Mouse (Mus musculus) frontal cortex, postnatal 10 days (tissue): ENCODE results near the gene Zmynd12.

Source experiments
- DNase-seq, 2 experiments: peaks; one replicate each; pipeline ENCODE4 v3.0.0; 2022; ENCODE audit warnings: low spot score in 2 of 2, mixed read lengths in 1 of 2

The Zmynd12 gene

DNA sequence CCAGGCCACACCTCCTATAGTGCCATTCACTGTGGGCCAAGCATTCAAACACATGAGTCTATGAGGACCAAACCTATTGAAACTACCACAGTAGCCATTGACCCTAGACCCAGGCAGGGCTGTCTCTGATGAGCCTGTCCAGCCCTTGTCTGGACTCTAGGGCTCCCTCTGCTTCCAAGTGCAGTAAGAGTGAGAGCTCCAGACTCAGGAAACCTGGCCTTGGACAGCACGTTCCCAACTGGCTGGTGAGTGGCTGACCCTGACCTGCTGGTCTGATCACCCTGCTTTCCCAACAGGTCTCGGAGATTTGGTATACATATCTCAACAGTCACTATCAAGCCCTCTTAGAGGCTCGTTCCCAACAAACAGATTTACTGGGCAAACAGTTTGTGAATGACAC, 25.2 kb downstream of the Zmynd12 start:
- DNase-seq: no peak

DNA sequence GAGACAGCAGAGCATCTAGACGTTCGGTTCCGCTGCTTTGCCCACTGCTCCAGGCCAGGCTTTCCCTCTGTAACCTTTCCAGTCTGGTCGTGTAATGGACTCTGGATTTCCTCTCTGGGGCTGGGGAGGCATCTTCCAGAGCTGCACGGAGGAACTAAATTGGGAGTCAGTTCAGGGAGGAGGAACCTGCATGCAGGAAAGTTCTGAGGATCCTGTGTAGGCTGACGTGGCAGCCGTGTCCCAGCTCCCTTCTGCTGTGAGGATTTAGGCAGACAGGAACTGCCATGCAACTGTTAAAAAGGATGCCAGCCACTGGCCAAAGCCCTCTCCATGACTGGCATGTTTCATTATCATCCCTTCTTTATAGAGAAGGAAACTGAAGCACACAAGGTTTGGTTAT, 27.8 kb downstream of the Zmynd12 start:
- DNase-seq: no peak

DNA sequence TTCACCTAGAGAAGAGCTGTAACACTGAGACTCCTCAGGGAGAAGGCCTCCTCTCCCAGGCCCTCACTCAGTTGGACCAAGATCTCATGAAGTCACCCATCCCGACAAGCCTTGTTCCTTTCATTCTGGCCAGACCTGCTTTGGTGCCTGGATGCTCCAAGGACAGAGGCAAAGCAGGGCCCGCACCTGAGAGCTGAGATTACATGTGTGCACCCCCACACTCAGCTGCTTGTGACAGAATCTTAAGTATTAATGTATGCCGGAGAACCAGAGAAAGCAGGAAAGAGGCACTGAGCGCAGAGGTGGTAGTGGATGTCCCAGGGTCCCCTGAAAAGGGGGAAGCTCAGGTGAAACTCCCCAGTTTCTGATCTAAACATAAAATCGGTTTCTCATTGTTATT, 30.5 kb downstream of the Zmynd12 start:
- no peak for DNase-seq

DNA sequence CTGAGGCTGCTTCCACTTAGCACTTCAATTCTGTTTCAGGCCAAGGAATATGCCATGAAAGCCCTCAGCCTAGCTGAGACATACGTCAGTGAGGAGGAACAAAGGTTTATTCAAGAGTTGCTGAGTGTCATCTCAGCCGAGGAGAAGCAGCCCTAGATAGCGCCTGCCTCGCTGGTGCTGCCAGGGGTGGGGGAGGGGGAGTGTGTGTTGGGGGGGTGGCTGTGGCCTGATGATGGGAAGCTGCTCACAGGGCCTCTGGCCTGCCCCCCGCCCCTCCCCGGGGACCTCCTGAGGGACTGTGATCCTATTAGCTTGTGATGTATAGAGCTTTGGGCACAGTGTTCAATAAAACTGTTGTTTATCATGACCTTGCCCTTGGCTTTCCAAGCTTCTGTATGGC, 30.9 kb downstream of the Zmynd12 start:
- no peak for DNase-seq

DNA sequence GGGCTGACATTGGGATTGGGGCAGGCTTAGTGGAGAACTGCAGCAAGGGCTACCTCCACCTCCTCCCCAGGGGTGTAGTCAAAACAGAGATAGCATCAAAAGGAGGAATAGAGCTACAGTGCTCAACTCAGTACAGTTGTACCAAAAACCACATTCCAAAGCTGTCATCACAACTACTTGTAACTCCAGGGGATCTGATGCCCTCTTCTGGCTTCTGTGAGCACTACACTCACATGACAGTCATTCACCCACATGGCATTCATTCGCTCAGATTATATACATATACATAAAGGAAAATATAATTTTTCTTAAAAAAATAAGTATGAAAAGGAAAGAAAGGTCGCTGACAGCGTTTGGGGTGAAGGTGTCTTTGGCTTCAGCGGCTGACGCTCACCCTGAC, 37.7 kb downstream of the Zmynd12 start:
- DNase-seq: peak in 1 of 2 experiments; percentile 44

DNA sequence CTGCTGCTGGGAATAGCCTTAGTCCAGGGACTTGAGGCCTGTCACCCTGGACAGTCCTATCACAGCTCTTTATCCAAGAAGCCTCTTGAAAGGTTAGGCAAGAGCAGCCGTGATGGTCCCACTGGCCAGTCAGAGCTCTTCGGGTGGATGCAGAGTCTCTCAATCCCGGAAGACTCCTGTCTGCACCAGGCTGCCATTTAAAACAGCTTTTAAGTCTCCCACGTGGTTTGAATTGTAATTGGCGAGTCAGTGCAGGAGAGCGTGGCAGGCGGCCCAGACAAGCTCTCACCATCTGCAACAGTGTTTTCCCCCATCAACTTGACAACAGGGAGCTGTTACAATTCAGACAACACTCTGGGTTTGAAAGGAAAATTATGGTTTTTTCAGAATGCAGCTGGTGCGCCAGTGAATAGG, 38.1 kb downstream of the Zmynd12 start:
- peak; percentile 72 to 83 for DNase-seq

DNA sequence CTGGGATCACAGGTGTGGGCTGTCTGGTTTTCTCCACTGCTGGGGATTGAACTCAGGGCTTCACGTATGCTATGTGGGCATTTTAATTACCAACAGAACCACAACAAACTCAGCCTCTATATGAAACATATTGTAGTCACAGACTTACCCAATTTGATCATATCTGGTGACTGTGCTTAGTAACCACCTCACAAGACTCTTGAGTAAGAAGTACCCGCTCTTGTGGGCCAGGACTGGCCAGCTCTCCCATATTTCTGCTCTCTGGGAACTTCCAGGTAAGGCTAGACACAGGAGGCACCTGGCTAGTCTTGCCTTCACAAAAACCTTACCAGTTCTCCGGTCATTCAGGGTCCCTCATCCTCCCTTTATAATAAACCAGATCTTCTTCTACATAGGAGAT, 39.8 kb downstream of the Zmynd12 start:
- no peak for DNase-seq

DNA sequence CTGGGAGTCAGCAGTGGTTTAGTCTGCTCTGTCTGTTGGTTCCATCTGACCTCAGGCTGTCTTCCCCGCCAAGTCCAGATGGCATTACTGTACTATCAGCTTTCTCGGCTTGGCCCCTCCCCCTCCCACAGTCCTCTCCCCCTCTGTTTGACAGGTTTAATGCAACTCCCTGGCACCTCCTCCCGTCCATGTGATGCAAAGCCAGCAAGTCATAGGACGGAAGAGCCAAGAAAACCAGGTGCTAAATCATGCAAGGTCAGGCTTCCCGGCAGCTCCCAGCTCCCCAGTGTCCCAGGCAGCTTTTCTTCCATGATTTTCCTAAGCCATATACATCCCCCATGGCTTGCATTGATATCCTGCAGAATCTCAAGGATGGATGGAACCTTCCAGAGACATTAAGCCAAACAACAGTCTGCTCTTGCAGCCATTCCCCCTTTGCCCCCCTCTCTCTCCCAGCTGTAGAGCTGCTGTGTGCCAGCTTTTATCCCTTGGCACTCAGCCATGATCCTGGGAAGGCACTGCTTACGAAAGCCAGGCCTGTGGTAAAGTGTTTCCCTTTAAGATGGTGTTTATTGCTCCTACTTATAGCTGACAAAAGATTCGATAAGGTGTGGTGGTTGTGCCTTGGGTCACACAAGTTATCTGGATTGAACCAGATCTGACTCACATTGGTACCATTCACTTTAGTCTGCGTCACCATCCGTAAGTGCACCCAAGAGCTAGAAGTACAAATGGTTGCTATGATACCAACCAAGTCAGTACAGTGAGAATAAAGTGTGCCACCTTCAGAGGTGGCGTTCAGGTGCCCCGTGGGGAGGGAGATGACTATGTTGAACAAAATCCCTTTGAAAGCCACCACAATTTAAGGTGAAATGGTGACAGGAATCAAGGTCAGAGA, 40.5 kb downstream of the Zmynd12 start:
- DNase-seq: peak; percentile 53 to 55

DNA sequence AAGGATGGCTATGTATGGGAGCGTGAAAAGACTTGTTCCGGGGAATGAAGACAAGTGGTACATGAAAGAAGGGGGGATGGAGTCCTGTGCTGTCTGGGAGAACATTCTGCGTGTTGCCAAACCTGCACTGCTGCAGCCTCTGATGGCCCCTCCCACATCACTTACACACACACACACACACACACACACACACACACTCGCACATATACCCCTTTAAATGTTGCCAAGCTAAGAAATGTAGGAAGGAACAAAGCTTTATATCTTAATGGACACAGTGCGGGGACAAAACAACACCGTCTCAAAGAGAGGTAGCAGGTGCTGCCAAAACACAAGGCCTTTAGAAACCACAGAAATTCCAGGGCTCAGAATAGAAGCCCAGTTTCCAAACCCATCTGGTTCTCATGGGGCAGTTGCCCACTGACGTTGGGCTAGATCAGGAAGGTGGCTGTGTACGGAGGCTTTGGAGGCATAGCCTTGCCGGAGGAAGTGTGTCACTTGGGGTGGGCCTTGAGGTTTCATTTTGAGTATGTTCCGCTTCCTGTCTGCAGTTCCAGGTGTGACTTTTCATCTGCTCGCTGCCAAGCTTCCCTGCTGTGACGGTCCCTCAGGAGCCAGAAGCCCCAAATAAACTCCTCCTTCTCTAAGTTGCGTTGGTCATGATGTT, 41.3 kb downstream of the Zmynd12 start:
- no peak for DNase-seq

DNA sequence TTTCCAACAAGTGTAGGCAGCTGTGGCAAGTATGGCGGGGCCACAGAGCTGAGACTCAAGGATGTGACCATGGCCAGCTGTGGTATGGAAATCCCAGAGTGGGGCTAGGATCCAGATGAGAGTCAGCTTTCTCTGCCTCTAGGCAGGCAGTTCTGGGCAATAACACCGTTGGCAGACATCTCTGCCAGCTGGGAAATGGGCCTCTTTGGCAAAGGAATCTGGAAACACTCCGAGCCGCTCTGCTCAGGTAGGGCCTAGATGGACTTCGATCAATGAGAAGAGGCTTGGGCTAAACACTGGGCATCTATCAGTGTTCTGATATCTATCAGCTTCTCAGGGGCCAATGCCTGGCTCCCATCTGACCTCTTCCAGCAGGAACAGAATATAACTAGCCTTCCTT, 43.2 kb downstream of the Zmynd12 start:
- DNase-seq: no peak

DNA sequence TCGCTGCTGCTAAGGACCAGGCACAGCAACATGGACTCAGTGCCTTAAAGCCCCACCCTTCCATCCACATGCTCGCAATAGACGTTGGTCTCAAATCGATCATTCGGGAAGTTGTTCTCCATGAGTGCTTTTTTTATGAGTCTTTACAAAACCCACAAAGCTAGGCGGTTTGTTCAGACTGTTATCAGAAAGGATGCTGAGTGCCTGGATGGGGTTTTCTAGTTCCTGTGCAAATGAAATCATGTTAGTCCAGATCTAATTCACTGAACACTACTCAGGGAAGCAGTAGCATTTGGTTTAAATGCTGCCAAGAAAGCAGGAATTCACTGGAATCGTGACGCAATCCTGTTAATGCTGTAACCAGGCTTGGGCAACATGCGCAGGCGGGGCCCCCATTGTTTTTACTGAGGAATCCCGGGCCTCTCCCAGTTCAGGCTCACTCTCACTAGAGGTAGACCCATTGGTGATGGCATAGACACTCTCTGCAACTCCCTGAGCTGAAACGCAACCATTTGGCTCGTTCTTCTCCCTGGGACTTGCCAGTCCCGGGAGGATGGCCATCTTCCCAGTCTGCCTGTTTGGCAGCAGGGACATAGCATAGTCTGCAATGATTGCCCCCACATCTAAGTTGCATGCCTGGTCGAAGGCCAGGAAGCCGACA, 45.2 kb downstream of the Zmynd12 start:
- no peak for DNase-seq

DNA sequence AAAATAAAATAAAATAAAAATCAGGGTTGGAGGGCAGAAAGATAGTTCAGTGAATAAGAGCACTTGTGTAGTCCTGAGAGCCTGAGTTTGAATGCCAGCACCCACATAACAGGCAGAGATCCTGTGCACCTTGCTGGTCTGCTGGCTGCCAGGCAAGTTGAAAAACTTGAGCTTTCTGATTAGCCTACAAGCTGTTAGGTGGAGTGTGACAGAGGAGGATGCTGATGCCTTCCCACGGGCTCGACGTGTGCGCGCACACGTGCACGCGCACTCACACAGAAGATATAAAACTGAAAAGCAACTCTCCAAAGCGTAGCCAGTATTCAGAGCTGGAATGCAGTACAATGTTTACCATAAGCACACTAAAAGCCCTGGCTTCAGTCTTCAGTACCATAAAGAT, 49.9 kb downstream of the Zmynd12 start:
- no peak for DNase-seq

DNA sequence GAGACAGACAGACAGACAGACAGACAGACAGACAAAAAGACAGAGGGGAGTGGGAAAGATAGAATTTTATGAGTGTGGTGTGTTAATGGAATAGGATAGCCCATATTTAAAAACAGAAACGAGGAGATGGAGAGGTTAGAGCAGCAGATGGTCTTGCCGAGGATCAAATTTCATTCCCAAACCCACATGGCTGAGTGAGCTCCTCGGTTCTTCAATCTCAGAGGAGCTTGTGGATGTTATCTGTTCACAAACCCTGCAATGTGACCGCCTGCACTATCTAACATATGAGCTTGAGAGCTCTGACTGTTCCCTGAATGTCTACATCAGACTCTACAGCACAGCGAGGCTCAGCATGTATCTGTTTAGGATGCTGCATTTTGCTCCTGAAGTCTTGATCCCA, 50.5 kb downstream of the Zmynd12 start:
- no peak for DNase-seq

DNA sequence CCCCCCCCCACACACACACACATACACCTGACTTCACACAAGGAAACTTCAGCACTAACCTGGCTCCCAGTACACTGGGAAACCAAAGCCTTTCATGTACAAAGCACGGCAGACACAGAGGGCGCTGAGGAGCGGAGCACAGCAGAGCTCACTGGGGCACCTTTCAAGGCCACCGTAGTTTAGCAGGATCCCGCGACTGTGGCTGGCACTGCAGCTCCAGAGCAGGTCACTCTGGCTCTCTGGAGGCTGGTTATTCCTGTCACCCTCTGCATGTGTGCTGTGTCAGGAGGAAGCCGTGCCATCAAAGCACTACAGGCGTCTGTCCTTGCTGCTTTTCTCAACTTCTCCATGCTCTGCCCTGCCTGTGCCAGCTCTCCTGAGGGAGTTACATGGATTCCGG, 60.4 kb downstream of the Zmynd12 start:
- DNase-seq: no peak

DNA sequence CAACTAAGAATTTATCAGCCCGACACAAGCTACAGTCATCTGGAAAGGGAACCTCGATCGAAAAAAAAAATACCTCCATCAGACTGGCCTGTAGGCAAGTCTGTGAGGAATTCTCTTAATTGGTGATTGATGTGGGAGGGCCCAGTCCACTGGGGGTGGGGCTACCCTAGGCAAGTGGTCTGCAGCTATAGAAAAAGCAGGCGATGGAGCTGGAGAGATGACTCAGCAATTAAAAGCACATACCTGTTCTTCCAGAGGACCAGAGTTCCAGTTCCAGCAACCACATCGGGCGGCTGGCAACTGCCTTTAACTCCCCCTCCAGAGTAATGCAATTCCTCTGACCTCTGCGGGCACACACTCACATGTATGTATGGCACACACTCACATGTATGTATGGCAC, 62.3 kb downstream of the Zmynd12 start:
- DNase-seq: no peak

DNA sequence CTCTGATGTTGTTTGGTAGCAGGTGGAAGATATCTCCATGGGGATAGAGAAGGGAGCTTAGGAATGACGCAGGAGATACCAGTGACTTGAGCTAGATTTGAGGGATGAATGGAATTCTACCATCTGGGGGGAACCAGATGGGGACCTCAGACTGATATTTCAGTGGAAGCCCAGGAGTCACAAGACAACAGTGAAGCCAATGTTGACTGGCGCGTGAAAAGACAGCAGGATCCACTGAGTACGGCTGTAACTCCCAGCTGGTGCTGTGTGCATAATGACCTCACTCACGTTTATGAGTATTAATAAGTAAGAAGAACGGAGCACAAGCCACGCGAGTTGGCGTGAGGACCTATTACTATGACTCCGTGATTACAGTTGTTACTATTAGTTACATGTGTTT, 67.1 kb downstream of the Zmynd12 start:
- no peak for DNase-seq

DNA sequence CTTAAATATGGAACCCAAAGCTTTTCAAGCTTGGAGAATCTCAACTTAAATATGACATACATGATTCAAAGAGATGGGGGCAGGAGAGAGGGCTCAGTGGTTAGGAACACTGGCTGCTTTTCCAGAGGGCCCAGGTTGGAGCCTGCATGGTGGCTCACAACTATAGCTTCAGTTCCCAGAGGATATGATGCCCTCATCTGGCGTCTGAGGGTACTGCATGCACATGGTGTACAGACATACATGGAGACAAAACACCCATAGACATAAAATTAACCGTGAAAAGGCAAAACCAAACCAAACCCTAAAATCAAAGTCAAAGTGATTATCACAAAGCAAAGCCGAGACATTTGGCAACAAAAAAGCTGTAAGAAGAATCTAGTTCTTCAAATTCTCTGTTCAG, 68.2 kb downstream of the Zmynd12 start:
- DNase-seq: peak; percentile 35 to 38

DNA sequence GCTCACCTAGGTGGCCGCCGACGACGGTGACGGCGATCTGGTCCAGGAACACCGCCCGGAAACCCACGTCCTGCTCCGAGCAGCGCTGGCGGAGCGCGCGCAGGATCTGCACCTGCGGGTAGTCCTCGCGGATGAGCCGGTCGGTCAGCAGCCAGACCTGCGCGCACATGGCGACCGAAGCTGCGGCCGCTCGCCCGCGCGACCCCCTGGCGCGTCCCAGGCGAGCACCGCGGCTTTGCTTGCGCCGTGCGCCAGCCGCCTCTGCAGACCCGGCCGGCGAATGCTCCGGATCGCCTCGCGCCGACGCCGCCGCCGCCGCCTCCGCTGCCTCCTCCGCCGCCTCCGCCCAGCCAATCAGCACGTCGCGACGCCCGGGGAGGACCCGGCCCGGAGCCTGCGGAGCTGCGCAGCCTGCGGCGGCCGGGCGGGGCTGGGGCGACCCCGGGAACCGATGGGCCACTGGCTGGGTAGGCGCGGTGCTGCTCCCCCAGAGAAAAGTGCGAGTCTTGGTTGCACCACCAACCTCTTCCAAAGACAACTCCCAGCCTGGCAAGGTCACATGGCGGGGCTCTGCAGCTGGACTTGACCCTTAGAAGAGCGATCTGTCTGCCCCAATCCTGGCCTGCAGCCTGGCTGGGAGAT, 69.8 kb downstream of the Zmynd12 start, which contains the start of gene Rimkla:
Gene Rimkla (minus strand): TSS at position 338 of the 642 bp plus-strand sequence.
- DNase-seq: peak; percentile 30 to 64

DNA sequence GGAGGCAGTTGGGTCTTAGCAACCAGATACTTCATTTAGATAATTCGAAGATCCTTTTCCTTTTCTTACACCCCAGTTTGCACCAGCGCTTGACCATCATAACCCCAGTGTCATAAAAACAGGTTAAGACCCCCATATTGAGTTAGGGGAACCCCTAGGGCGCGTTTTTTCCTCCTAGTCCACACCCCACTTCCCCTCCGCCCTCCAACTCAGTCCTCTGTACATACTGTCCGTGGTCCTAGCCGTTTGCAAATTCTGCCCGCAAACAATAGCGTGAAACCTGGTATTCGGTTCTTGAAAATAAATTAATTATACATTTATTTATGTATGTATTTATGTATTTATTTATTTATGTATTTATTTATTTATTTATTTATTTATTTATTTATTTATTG, 70.3 kb downstream of the Zmynd12 start:
- DNase-seq: no peak

DNA sequence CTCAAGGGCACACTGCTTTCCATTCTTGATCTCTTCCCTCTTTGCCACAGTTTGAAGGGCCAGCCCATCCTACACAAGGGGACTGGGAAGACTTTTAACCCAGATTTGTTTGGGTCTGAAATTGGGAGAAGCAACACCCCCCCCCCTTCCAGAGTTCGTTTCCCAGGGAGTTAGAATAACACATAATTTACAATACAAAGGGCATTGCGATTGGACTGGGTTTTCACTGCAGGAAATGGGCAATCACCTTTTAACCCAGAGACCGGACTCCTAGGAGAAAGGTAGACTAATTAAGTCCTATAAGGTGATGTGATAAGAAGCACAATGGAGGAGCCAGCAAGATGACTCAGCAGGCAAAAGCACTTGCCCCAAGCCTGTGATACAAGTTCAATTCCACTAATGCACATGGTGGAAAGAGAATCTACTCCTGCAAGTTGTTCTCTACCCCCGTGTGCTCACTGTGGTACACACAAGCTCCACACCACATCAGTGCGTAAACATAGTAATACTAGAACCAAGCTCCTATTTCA, 75.8 kb downstream of the Zmynd12 start:
- DNase-seq: no peak

DNA sequence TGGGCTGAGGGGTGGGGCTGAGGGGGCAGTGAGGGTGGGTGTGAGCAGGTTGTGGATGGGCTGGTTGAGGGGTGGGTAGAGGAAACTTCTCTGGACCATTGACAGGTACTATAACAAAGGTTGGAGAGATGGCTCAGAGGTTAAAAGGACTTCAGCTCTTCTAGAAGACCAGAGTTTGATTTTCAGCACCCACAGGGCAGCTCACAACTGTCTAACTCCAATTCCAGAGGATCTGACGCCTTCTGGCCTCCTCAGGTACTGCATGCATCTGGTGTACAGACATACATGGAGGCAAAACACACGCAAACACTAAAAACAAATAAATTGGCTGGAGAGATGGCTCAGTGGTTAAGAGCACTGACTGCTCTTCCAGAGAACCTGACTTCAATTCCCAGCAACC, 89.0 kb downstream of the Zmynd12 start:
- DNase-seq: no peak

DNA sequence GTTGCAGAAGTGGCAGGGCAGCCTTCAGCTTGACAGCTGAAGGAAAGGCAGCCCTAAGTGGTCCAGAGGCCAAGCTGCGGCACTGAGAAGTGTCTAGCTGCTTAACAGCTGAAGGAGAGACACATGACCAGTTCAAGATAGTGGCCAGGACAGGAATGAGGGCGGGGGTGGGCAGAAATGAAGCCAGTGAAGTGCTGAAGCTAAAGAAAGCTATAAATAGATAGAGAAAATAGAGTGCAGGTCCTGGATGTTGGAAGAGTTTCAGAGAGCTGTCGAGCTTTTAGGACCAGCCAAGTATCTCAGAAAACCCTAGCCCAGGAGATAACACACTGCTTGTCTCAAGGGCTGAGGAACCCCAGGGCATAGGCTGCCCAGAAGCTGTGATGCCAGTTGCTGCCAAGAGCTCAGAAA, 90.1 kb downstream of the Zmynd12 start:
- DNase-seq: no peak
